ENCODE assay signal across 8 mouse cellular contexts in the genomic region with DNA sequence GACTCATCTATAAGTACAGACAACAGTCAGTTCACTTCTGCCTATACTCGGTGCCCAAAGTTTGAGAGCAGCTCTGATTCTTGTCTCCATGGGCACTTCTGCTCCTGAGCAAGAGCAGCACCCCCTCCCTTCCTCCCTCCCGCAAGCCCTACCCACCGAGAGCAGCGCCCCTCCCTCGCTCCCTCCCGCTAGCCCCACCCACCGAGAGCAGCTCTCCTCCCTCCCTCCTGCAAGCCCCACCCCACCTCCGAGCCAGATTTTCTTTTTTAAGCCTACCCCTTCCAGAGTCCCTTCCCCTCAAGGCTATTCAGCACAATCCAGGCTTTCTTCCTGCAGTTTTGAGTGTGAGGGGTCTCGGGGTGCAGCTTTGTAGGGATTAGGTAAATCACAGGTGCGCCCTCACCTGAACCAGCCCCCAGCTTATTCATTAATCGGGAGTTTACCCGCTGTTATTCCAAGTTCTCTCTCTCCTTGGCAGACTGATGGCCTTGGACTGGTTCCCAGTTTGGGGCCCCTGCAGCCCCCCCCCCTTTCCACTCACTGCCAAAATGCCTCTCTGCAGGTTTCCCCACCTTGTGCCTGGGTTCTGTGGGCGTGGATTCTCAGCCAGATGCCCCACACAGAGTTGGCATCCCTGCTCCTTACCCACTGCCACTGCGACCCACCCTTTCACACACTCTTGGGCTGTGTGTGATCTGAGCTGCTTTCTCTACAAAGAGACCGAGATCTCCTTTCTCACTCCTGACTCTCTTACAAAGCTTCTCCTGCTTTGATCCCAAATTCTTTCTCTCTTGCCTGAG.
DNase-seq lines count a peak whose midpoint lies in the region; ATAC-seq and TF ChIP-seq lines count a peak whose summit lies in the region.

No protein-coding gene starts in this region.

- H3K4me3 ChIP-seq in forebrain, embryonic 15.5 days = peak overlapping the region; percentile 34
- peak overlapping the region; percentile 51 for H3K4me3 ChIP-seq in kidney, adult 2 months (ENCODE audit: insufficient read depth, low read depth, low read length)
- H3K4me3 ChIP-seq in lung, embryonic 14.5 days (ENCODE audit: low read depth, low read length) = 0 out of 2 replicates have a peak overlapping the region, but pooled peaks have one; percentile 12
- H3K4me3 ChIP-seq in neural tube, embryonic 15.5 days (replicated peaks) = peak overlapping the region; percentile 23

- peak; percentile 76 to 81 for DNase-seq in cerebellum, postnatal 10 days
- DNase-seq in cerebellum, postnatal 36 days = no peak
- DNase-seq in R1 (ENCODE audit: low read depth, low spot score) (peak; percentile 66), MN1 (ENCODE audit: low spot score) (no peak)
- peak; percentile 83 for DNase-seq in kidney, adult 2 months
- peak; percentile 90 for DNase-seq in lung, embryonic 14.5 days

- ATAC-seq in forebrain, embryonic 15.5 days (replicated peaks) = peak; percentile 78
- peak; percentile 67 for ATAC-seq in lung, embryonic 14.5 days (ENCODE audit: insufficient read depth)
- peak; percentile 65; the same call in 1 of the 2 replicates for ATAC-seq in neural tube, embryonic 15.5 days (ENCODE audit: low FRiP score)

- 0 out of 2 replicates have a peak, but pooled peaks cover 2% of the 10 kb centered on the region for H3K27me3 ChIP-seq in forebrain, embryonic 15.5 days
- no peaks in the 10 kb centered on the region for H3K27me3 ChIP-seq in kidney, adult 2 months (replicated peaks; ENCODE audit: control insufficient read depth, insufficient read depth, low read length)
- no peaks in the 10 kb centered on the region for H3K27me3 ChIP-seq in lung, embryonic 14.5 days (ENCODE audit: insufficient read depth, low read length)
- peaks cover 6% of the 10 kb centered on the region; the same call in 1 of the 2 replicates for H3K27me3 ChIP-seq in neural tube, embryonic 15.5 days (replicated peaks)

- peak overlapping the region; percentile 33 for H3K9ac ChIP-seq in forebrain, embryonic 15.5 days (replicated peaks)
- H3K9ac ChIP-seq in lung, embryonic 14.5 days = peak overlapping the region; percentile 26; the same call in 1 of the 2 replicates
- H3K9ac ChIP-seq in neural tube, embryonic 15.5 days (replicated peaks) = no peak overlapping the region

- peaks cover 18% of the 10 kb centered on the region for H3K4me1 ChIP-seq in forebrain, embryonic 15.5 days
- peaks cover 10% of the 10 kb centered on the region; the same call in 1 of the 2 replicates for H3K4me1 ChIP-seq in kidney, adult 2 months (ENCODE audit: control insufficient read depth, insufficient read depth, low read length)
- peaks cover 33% of the 10 kb centered on the region for H3K4me1 ChIP-seq in lung, embryonic 14.5 days (ENCODE audit: insufficient read depth)
- peaks cover 20% of the 10 kb centered on the region for H3K4me1 ChIP-seq in neural tube, embryonic 15.5 days

- H3K9me3 ChIP-seq in forebrain, embryonic 15.5 days = no peaks in the 10 kb centered on the region
- H3K9me3 ChIP-seq in lung, embryonic 14.5 days (ENCODE audit: low read depth, low read length) = no peaks in the 10 kb centered on the region
- H3K9me3 ChIP-seq in neural tube, embryonic 15.5 days (replicated peaks) = no peaks in the 10 kb centered on the region

- no peak for TF ChIP-seq CTCF in kidney, adult 2 months (conservative IDR thresholded peaks at IDR 0.05; ENCODE audit: insufficient read depth, insufficient read length, low read depth, low read length)
- no peak for TF ChIP-seq CTCF in lung, embryonic 14.5 days (IDR thresholded peaks at IDR 0.05; ENCODE audit: low read depth)

- no peak for TF ChIP-seq POLR2A in kidney, adult 2 months (IDR thresholded peaks at IDR 0.05; ENCODE audit: low read depth, low read length)

- peak overlapping the region; percentile 54; the same call in 1 of the 2 replicates for H3K27ac ChIP-seq in forebrain, embryonic 15.5 days (replicated peaks)
- peak overlapping the region; percentile 33 for H3K27ac ChIP-seq in kidney, adult 2 months (ENCODE audit: insufficient read depth, low read depth, low read length)
- H3K27ac ChIP-seq in lung, embryonic 14.5 days (ENCODE audit: low read depth) = peak overlapping the region; percentile 89
- 0 out of 2 replicates have a peak overlapping the region, but pooled peaks have one; percentile 18 for H3K27ac ChIP-seq in neural tube, embryonic 15.5 days (replicated peaks)

- peak overlapping the region; percentile 52 for H3K4me2 ChIP-seq in forebrain, embryonic 15.5 days (replicated peaks)
- H3K4me2 ChIP-seq in lung, embryonic 14.5 days = peak overlapping the region; percentile 58
- H3K4me2 ChIP-seq in neural tube, embryonic 15.5 days = peak overlapping the region; percentile 56

- H3K36me3 ChIP-seq in forebrain, embryonic 15.5 days = no peaks in the 10 kb centered on the region
- no peaks in the 10 kb centered on the region for H3K36me3 ChIP-seq in kidney, adult 2 months (ENCODE audit: control insufficient read depth, insufficient read depth, low read length)
- H3K36me3 ChIP-seq in lung, embryonic 14.5 days (ENCODE audit: insufficient read depth) = no peaks in the 10 kb centered on the region
- H3K36me3 ChIP-seq in neural tube, embryonic 15.5 days = no peaks in the 10 kb centered on the region

- WGBS in forebrain, embryonic 15.5 days = under 1% methylated on average over 15 of the region's 15 CpGs
- 6% methylated on average over 13 of the region's 15 CpGs for WGBS in kidney, adult 2 months
- WGBS in lung, embryonic 14.5 days = under 1% methylated on average over 15 of the region's 15 CpGs
- WGBS in neural tube, embryonic 15.5 days = 2% methylated on average over 14 of the region's 15 CpGs

Comparison
In these comparisons a context has a peak if more than half of its experiments do, and no peak if none do; other contexts are left out.
1. DNase-seq: peak in cerebellum, postnatal 10 days (2 of 2), R1 (single experiment), kidney, adult 2 months (single experiment) and lung, embryonic 14.5 days (single experiment); none in cerebellum, postnatal 36 days (0 of 2) and MN1 (single experiment).
2. H3K27ac ChIP-seq: peak in every context shown above with its lines; median percentile 89 in lung, embryonic 14.5 days; 54 in forebrain, embryonic 15.5 days; 33 in kidney, adult 2 months; 18 in neural tube, embryonic 15.5 days.
3. Peak in every context shown above with its lines, with median percentiles within 50 percentile points of each other: ATAC-seq, H3K4me2 ChIP-seq and H3K4me3 ChIP-seq.